Mouse (Mus musculus): ENCODE data around the gene Gm8374.

The Gm8374 gene

GRCm38 (mm10) chr14:7365034-7365433 lies at the start of gene Gm8374:
Gene Gm8374, minus strand, starts transcription at chr14:7365134.
- in situ Hi-C loops (cut with MboI, MseI), result loop anchor here (10.0 kb wide), 1 partner anchor 1060 kb away; the partner anchor contains the start of gene Gm21103

- in situ Hi-C loops (cut with MboI, MseI), result loop anchor here (10.0 to 25.0 kb wide), 2 partner anchors 427 to 1170 kb away; no protein-coding TSS in a partner anchor
Observed at GRCm38 (mm10) chr14:7332295-7332694, 32.6 kb downstream of the Gm8374 start, which contains the start of gene Gm5797. Gene Gm5797, minus strand, starts transcription at chr14:7332395.

- in situ Hi-C loops (cut with MboI, MseI), result loop anchor here (10.0 to 25.0 kb wide), 3 partner anchors 203 to 703 kb away; partner anchors contain the start of genes Gm3460 and Gm3696
Observed at GRCm38 (mm10) chr14:7315093-7315492, 49.8 kb downstream of the Gm8374 start.

GRCm38 (mm10) chr14:7314661-7315060 lies 50.3 kb downstream of the Gm8374 start, which contains the start of gene Gm3739:
Gene Gm3739, minus strand, starts transcription at chr14:7315049.
- in situ Hi-C loops (cut with MboI, MseI), result loop anchor here (10.0 to 25.0 kb wide), 3 partner anchors 202 to 702 kb away; partner anchors contain the start of genes Gm3460 and Gm3696

All from T-helper 1 cell (primary cell).